Mouse (Mus musculus) heart, postnatal 0 days (tissue): ENCODE data around the gene Bbip1. TPM values are rescaled to one million over a fixed set of nuclear protein-coding genes. Genes with fewer than 3 reads are reported as not detected.

Experiments used
- ATAC-seq: fragments of 200-750 bp; cut with Nextera tagmentation; 2 replicates; pipeline ENCODE4 v1.8.0; 2017; ENCODE audit warnings: low read depth, moderate number of reproducible peaks, moderate library complexity; ENCODE audit not compliant: insufficient read depth
- DNase-seq: peaks from one replicate; pipeline ENCODE4 v3.0.0-alpha.2; 2016; ENCODE audit warnings: low spot score
- H3K27ac ChIP-seq: fragments of 300-500 bp; sonication (generic); 2 replicates; pipeline ENCODE4 v1.5.1; 2014; ENCODE audit warnings: low read depth, mild to moderate bottlenecking
- H3K27me3 ChIP-seq: fragments of 300-500 bp; sonication (generic); 2 replicates; pipeline ENCODE4 v1.6.1; 2014; ENCODE audit warnings: low read length, mixed read lengths; ENCODE audit not compliant: control insufficient read depth, insufficient read depth
- H3K36me3 ChIP-seq: fragments of 300-500 bp; sonication (generic); replicated peaks from 2 replicates; pipeline ENCODE4 v1.6.1; 2014; ENCODE audit warnings: low read length, mixed read lengths; ENCODE audit not compliant: control insufficient read depth, insufficient read depth
- H3K4me1 ChIP-seq: fragments of 300-500 bp; sonication (generic); 2 replicates; pipeline ENCODE4 v1.6.1; 2014; ENCODE audit warnings: antibody characterized with exemption; ENCODE audit not compliant: control insufficient read depth, insufficient read depth
- H3K4me2 ChIP-seq: fragments of 300-500 bp; sonication (generic); 2 replicates; pipeline ENCODE4 v1.6.1; 2014; ENCODE audit warnings: low read depth, mild to moderate bottlenecking, low read length, moderate library complexity
- H3K4me3 ChIP-seq: fragments of 300-500 bp; sonication (generic); 2 replicates; pipeline ENCODE4 v1.5.1; 2014; ENCODE audit warnings: low read depth, low read length
- H3K9ac ChIP-seq: fragments of 300-500 bp; sonication (generic); replicated peaks from 2 replicates; pipeline ENCODE4 v1.6.1; 2014; ENCODE audit warnings: low read depth, low read length, mixed read lengths
- H3K9me3 ChIP-seq: fragments of 300-500 bp; sonication (generic); replicated peaks from 2 replicates; pipeline ENCODE4 v1.6.1; 2016; ENCODE audit warnings: low read length; ENCODE audit not compliant: control insufficient read depth
- CTCF ChIP-seq: IDR thresholded peaks from 2 replicates; pipeline ENCODE4 v1.5.1; 2016; ENCODE audit warnings: antibody characterized with exemption, control low read depth, low read depth
- EP300 ChIP-seq: IDR thresholded peaks from 2 replicates; pipeline ENCODE4 v1.6.1; 2016; ENCODE audit warnings: antibody characterized with exemption, low read depth
- WGBS: fragments of 180-500 bp; shearing (Covaris S2); extraction: QIAGEN DNeasy Blood & Tissue Kit; methylation state at CpG from one replicate; pipeline ENCODE4 v1.1.7; 2014; 5-methylcytosine and 5-hydroxymethylcytosine counted together
- polyA plus RNA-seq: library from polyadenylated mRNA; unstranded; fragments of >200 nt; fragmentation: Nextera tagmentation; extraction: Ambion mirVana; gene quantifications from 2 replicates; pipeline ENCODE4 v1.2.1, GENCODE M21; 2015
- total RNA-seq: library from RNA; depleted of rRNA; stranded (reverse); fragments of >200 nt; gene quantifications from 2 replicates; pipeline ENCODE4 v1.2.3, GENCODE M21; 2014; ENCODE audit warnings: low replicate concordance

Gene Bbip1
- total and polyA plus RNA-seq, 2 experiments from 2014 or later, result 32.1 to 74.2 TPM

DNA sequence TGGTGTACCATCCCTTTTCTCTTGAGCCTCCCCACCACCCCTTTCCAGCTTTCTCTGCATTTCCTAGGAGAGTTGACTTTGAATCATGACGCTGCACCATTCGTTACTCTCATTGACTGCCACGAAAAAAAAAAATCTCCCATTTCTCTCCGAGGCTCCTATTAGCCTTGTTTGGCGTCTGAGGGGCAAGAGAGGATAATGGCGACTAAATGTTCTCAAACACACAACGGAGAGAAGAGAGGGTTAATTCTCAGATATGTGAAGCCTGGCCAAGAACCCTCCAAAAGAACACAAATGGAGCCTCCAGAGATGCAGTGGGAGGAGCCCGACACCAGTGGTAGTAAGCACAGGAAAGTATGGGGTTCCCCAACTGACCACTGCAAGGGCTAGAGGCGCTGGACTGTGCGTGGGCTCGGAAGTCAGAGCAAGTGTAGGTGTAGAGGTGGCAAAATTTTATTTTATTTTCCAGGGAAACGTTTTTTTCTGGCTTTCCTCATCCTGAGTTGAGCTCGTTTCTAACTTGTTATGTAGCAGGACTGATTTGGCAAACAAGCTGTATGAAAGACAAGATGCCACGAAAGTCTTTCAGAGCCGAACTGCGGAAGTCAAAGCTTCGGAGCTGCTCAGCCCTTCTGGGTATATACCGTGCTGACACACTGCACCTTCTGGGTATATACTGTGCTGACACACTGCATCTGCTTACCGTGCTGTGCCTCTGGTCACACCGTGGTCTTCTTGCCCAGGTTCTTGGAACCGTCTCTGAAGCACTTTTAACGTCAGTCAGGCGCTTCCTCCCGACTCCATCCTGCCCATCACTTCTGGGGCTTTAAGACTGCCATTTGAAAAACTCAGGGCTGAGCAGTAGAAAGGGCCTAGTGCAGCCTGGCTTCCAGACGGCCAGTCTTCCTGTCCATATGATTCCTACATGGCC is 45.2 kb downstream of the Bbip1 start:
- Histone ChIP-seq H3K4me1 (peaks cover 20% of the 10 kb centered on the region), H3K9me3 (no peaks in the 10 kb centered on the region), H3K36me3 (no peaks in the 10 kb centered on the region), H3K9ac (no peak overlapping the region), H3K27me3 (no peaks in the 10 kb centered on the region), H3K27ac (no peak overlapping the region), H3K4me3 (no peak overlapping the region), H3K4me2 (no peak overlapping the region)
- WGBS, result 82% methylated on average over 25 of the region's 25 CpGs
- no peak for ATAC-seq
- TF ChIP-seq CTCF (no peak), EP300 (no peak)
- no peak for DNase-seq

DNA sequence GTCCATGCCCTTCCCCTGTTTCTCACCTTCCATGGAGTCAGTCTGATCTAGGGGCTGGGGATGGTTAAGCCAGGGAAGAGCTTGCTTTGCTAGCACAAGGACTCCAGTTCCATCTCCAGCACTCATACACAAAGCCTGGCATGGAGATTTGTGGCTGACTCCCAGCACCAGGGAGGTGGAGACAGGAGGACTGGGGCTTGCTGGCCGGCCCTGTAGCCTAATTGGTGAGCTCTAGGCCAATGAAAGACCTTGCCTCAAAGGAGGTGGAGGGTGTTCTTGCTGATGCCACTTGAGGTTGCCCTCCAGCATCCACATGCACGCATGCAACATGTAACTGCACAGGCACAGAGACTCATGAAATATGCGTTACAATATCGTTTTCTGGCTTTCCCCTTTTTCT is 45.9 kb downstream of the Bbip1 start:
- DNase-seq (no peak), ATAC-seq (no peak)
- Histone ChIP-seq H3K4me3 (no peak overlapping the region), H3K4me2 (no peak overlapping the region), H3K4me1 (peaks cover 26% of the 10 kb centered on the region), H3K9me3 (no peaks in the 10 kb centered on the region), H3K27me3 (no peaks in the 10 kb centered on the region), H3K9ac (no peak overlapping the region), H3K27ac (peak overlapping the region; percentile 69), H3K36me3 (no peaks in the 10 kb centered on the region)
- TF ChIP-seq EP300 (no peak), CTCF (no peak)
- 69% methylated on average over 4 of the region's 4 CpGs for WGBS

GRCm38 (mm10) chr19:53898046-53898445 is 46.4 kb downstream of the Bbip1 start:
- Histone ChIP-seq H3K27me3 (no peaks in the 10 kb centered on the region), H3K4me2 (no peak overlapping the region), H3K27ac (peak overlapping the region; percentile 69), H3K9ac (no peak overlapping the region), H3K9me3 (no peaks in the 10 kb centered on the region), H3K4me3 (no peak overlapping the region), H3K36me3 (no peaks in the 10 kb centered on the region), H3K4me1 (peaks cover 29% of the 10 kb centered on the region)
- 0 out of 2 replicates have a peak, but pooled peaks have one; percentile 28 for ATAC-seq
- peak; percentile 30 for DNase-seq
- 61% methylated on average over 5 of the region's 5 CpGs for WGBS
- no peak for TF ChIP-seq EP300
- no peak for TF ChIP-seq CTCF

- Histone ChIP-seq H3K27me3 (no peaks in the 10 kb centered on the region), H3K36me3 (no peaks in the 10 kb centered on the region), H3K4me3 (no peak overlapping the region), H3K27ac (peak overlapping the region; percentile 68; the same call in 1 of the 2 replicates), H3K9me3 (no peaks in the 10 kb centered on the region), H3K9ac (no peak overlapping the region), H3K4me1 (peaks cover 40% of the 10 kb centered on the region), H3K4me2 (no peak overlapping the region)
- WGBS, result 76% methylated on average over 12 of the region's 12 CpGs
- TF ChIP-seq CTCF (no peak), EP300 (no peak)
- ATAC-seq, result no peak
- no peak for DNase-seq
These were observed 49.8 kb downstream of the Bbip1 start for GRCm38 (mm10) chr19:53894538-53895121.

DNA sequence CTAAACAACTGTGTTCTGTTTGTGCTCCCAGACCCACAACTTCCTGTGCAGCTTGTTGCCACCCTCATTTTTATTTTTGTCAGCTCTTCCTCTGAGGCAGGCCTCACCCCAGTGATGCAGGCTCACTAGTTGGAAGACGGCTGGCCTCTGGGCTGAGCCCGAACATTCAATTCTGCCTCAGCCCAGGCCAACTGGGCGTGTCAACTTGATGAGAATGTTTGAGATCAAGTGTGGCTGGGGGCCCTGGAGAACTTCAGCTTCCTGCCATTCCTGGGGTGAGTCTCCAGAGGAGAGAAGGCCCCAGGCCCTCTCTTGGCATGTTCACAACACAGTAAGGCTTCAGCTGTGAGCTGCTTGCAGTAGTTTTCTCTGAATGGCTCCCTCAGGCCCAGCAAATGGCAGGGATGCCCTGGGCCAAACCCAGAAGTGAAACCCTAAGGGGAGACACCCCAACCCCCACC is 50.7 kb downstream of the Bbip1 start:
- Histone ChIP-seq H3K36me3 (no peaks in the 10 kb centered on the region), H3K4me2 (no peak overlapping the region; the same call in 1 of the 2 replicates), H3K4me3 (no peak overlapping the region), H3K27ac (peak overlapping the region; percentile 68), H3K9ac (no peak overlapping the region), H3K9me3 (no peaks in the 10 kb centered on the region), H3K4me1 (peaks cover 40% of the 10 kb centered on the region), H3K27me3 (no peaks in the 10 kb centered on the region)
- DNase-seq, result no peak
- ATAC-seq, result no peak
- TF ChIP-seq EP300 (no peak), CTCF (no peak)
- WGBS, result 56% methylated on average over 3 of the region's 3 CpGs
